Comparison of ENCODE assay signal across 20 mouse cellular contexts in genomic region chr10:60216331-60217095, GRCm38 (mm10). TPM values are rescaled to one million over a fixed set of nuclear protein-coding genes. Genes with fewer than 3 reads are reported as not detected.
DNase-seq lines count a peak whose midpoint lies in the region; ATAC-seq and TF ChIP-seq lines count a peak whose summit lies in the region.
"Had no signal": no experiment of that assay in that cellular context is flagged by ENCODE, and none has a peak within 500 bp of the region (broad histone marks: within the 10 kb centered on the region; RNA-seq: fewer than 3 reads in every experiment).

No protein-coding gene starts in this region.

- no peak for ATAC-seq in forebrain, embryonic 13.5 days
- ATAC-seq in forebrain, postnatal 0 days: no peak
- no peak for ATAC-seq in lung, embryonic 15.5 days (ENCODE audit: borderline replicate concordance, extremely low read depth, low FRiP score, low TSS enrichment)
- ATAC-seq: forebrain, embryonic 16.5 days had no signal

- H3K27me3 ChIP-seq in forebrain, embryonic 13.5 days: no peaks in the 10 kb centered on the region
- H3K27me3 ChIP-seq in forebrain, postnatal 0 days (ENCODE audit: insufficient read depth, low read length): no peaks in the 10 kb centered on the region
- H3K27me3 ChIP-seq in lung, embryonic 15.5 days: 0 out of 2 replicates have a peak, but pooled peaks cover 6% of the 10 kb centered on the region
- H3K27me3 ChIP-seq in splenic B cell, adult 2 months (ENCODE audit: control insufficient read depth, insufficient read depth, low read length, poor library complexity, severe bottlenecking): no peaks in the 10 kb centered on the region

- no peaks in the 10 kb centered on the region for H3K9me3 ChIP-seq in forebrain, embryonic 13.5 days (replicated peaks)
- H3K9me3 ChIP-seq in forebrain, postnatal 0 days (ENCODE audit: low read length): no peaks in the 10 kb centered on the region
- no peaks in the 10 kb centered on the region for H3K9me3 ChIP-seq in lung, embryonic 15.5 days
- H3K9me3 ChIP-seq: heart, embryonic 15.5 days had no signal

- 87% methylated on average over 11 of the region's 11 CpGs for WGBS in forebrain, embryonic 13.5 days
- 88% methylated on average over 11 of the region's 11 CpGs for WGBS in forebrain, postnatal 0 days
- WGBS in lung, embryonic 15.5 days: 84% methylated on average over 11 of the region's 11 CpGs

- H3K4me2 ChIP-seq in forebrain, embryonic 13.5 days: peak overlapping the region; percentile 89
- no peak overlapping the region; the same call in 1 of the 2 replicates for H3K4me2 ChIP-seq in forebrain, postnatal 0 days (ENCODE audit: low read depth)
- peak overlapping the region; percentile 88; the same call in 1 of the 2 replicates for H3K4me2 ChIP-seq in lung, embryonic 15.5 days

- no peak for DNase-seq in forebrain, postnatal 0 days
- no peak for DNase-seq in lung, postnatal 36 days
- DNase-seq in spleen, postnatal 36 days (ENCODE audit: low spot score in 2 of 2): peak; percentile 76
- no peak for DNase-seq in spleen, postnatal 4 days (ENCODE audit: low spot score in 2 of 2)
- peak; percentile 62 for DNase-seq in splenic B cell, adult 2 months (ENCODE audit: low read depth, low spot score)
- no peak for DNase-seq in heart, postnatal 14 days
- DNase-seq: adrenal gland, postnatal 10 days; cerebellum, adult 11-12 months; cerebellum, postnatal 25 days; gastrocnemius, adult 2 months; heart, adult 18-20 months; kidney, adult 18-20 months; kidney, postnatal 25 days; lung, postnatal 14 days; thymus, adult 18-20 months had no signal

- intact Hi-C loops in heart, postnatal 14 days (cut with DNase I): no loop called here

- no peak for TF ChIP-seq CTCF in forebrain, postnatal 0 days (IDR thresholded peaks at IDR 0.05; ENCODE audit: low read depth)

- no peak overlapping the region for H3K27ac ChIP-seq in forebrain, embryonic 13.5 days
- no peak overlapping the region for H3K27ac ChIP-seq in forebrain, postnatal 0 days (ENCODE audit: low read depth, low read length)
- no peak overlapping the region for H3K27ac ChIP-seq in lung, embryonic 15.5 days
- H3K27ac ChIP-seq: gastrocnemius, adult 2 months; heart, embryonic 15.5 days had no signal

- H3K4me1 ChIP-seq in forebrain, embryonic 13.5 days: peaks cover 80% of the 10 kb centered on the region
- peaks cover 10% of the 10 kb centered on the region; the same call in 1 of the 2 replicates for H3K4me1 ChIP-seq in forebrain, postnatal 0 days (ENCODE audit: insufficient read depth)
- peaks cover 77% of the 10 kb centered on the region for H3K4me1 ChIP-seq in lung, embryonic 15.5 days

- H3K4me3 ChIP-seq in forebrain, embryonic 13.5 days: no peak overlapping the region
- no peak overlapping the region for H3K4me3 ChIP-seq in forebrain, postnatal 0 days (ENCODE audit: low read depth, low read length)
- H3K4me3 ChIP-seq in lung, embryonic 15.5 days: no peak overlapping the region
- H3K4me3 ChIP-seq: gastrocnemius, adult 2 months; heart, embryonic 15.5 days; myocyte had no signal

- no peaks in the 10 kb centered on the region for H3K36me3 ChIP-seq in forebrain, embryonic 13.5 days (ENCODE audit: poor library complexity, severe bottlenecking)
- no peaks in the 10 kb centered on the region for H3K36me3 ChIP-seq in forebrain, postnatal 0 days (ENCODE audit: insufficient read depth)
- H3K36me3 ChIP-seq in lung, embryonic 15.5 days: no peaks in the 10 kb centered on the region
- peaks cover 11% of the 10 kb centered on the region for H3K36me3 ChIP-seq in splenic B cell, adult 2 months (ENCODE audit: control insufficient read depth, insufficient read depth, low read length, poor library complexity, severe bottlenecking)
- H3K36me3 ChIP-seq: heart, embryonic 15.5 days had no signal

- no peak overlapping the region for H3K9ac ChIP-seq in forebrain, embryonic 13.5 days
- H3K9ac ChIP-seq in forebrain, postnatal 0 days: no peak overlapping the region
- no peak overlapping the region for H3K9ac ChIP-seq in lung, embryonic 15.5 days
- H3K9ac ChIP-seq: heart, embryonic 15.5 days had no signal

RNA-seq across cellular contexts. Expression of gene Chst3, which starts 2.5 kb away (rescaled TPM):
- 2.1 TPM in 2 replicates for polyA plus RNA-seq in forebrain, embryonic 13.5 days (2015; fragmentation: Nextera tagmentation; extraction: Ambion mirVana)
- total RNA-seq in forebrain, postnatal 0 days (2014; rRNA removed): 3.9 and 5.6 TPM in 2 replicates
- 0.33 and 0.61 TPM in 2 replicates for polyA plus RNA-seq in forebrain, postnatal 0 days (2015; fragmentation: Nextera tagmentation; extraction: Ambion mirVana)
- 2.5 TPM in 2 replicates for polyA plus RNA-seq in lung, embryonic 15.5 days (2015; fragmentation: Nextera tagmentation; extraction: Ambion mirVana)
- total RNA-seq in heart, postnatal 14 days (2021): 1 to 10 TPM; 1.2 to 1.4 TPM

Comparison
In these comparisons a context has a peak if more than half of its experiments do, and no peak if none do; other contexts are left out.
1. DNase-seq: peak in spleen, postnatal 36 days (2 of 2) and splenic B cell, adult 2 months (single experiment); none in forebrain, postnatal 0 days (single experiment), lung, postnatal 36 days (single experiment), spleen, postnatal 4 days (0 of 2) and heart, postnatal 14 days (0 of 2).